Mouse (Mus musculus) testis, postnatal 14 days (tissue): ENCODE data around the gene Trpv2.
A peak's percentile ranks its signal among the peaks of the same experiment; 100 is the strongest.

Source experiments
- DNase-seq: peaks from one replicate; pipeline ENCODE4 v3.0.0; 2021; ENCODE audit warnings: low spot score

Gene Trpv2

DNA sequence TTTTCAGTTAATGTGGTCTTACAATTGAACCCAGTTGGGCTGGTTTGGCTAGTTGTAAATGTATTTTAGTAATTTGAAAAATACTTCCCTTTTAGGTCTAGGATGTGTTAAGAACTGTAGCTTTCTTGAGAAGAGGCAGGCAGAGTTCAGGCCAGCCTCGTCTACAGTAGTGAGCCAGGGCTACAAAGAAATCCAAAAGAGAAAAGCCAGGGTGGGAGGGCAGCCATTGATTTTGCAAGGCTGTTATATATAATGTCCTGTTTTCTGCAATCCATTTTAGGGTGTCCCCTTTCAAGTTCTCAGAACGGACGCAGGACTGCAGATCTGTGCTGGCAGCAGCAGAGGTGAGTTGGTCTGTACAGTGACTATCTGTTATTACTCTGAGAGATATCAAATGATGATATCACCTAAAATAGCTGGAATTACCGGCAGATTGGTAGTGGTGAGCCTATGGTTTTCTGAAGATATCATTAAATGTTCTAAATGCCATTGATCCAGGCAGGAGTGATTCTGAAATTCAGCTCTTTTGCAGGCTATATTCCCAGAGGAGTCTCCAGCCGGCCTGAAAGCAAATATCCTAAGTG, 29.9 kb downstream of the Trpv2 start:
- DNase-seq: no peak

DNA sequence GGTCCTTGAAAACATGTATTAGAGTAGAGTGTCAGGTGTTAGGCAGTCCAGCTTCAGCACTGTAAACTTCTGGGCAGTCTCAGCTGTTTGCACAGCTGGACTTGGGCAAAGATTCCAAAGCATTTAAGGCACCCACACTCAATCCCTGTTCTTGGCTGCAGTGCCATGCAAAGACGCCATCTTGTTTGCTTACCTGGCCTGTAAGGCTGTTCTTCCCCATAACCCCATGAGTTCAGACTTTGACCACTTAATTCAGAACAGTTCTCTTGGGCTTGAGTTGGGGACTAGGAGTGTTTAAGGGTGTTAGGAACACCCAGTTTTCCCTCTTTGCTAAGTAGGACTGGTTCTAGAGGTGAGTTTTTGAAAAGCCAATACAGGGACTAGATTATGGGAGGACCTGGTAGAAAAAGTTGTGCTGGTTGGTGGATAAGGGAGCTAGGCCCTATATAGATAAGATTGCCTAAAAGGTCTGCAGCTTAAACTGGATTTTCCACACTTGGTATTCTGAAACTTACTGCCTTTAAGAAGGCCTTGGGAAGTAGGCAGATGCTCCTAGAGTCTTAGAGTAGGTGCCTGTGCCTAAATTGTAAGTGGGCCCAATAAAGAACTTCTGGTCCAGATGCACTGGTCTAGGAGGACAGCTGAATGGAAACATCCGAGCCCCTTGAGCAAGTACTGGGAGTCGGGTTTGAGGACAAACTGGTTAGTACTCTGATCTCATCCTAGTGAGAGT, 30.8 kb downstream of the Trpv2 start:
- no peak for DNase-seq

DNA sequence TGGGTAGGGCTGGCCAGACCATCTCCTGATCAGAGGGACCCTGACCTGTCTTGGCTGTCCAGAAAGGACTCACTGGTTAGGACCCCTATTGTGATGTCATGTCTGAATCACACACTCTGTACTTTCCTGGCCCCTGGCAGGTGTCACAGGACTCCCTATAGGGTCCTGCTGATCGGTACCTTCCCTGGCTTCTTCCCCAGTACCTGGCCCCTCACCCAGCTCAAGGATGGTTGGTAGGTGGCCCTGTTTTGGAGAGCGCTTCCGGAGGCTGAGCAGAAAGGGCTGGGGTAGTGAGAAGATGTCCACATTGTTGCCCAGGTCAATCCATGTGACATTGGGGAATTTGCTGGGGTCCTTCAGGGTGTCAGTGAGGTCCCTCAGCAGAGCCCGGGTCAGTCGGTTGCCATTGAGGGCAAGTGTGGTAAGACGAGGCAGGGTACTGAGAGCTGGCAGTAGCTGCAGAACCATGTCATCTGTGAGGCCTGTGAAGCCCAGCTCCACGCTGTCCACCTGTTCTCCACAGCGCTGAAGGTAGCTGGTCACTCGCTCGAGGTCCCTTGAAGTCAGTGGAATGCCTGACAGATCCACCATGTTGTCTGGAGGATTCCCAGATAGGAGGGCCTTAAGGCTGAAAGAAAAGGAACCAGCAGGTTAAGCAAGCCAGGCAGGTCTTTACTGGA, 31.5 kb downstream of the Trpv2 start:
- no peak for DNase-seq

DNA sequence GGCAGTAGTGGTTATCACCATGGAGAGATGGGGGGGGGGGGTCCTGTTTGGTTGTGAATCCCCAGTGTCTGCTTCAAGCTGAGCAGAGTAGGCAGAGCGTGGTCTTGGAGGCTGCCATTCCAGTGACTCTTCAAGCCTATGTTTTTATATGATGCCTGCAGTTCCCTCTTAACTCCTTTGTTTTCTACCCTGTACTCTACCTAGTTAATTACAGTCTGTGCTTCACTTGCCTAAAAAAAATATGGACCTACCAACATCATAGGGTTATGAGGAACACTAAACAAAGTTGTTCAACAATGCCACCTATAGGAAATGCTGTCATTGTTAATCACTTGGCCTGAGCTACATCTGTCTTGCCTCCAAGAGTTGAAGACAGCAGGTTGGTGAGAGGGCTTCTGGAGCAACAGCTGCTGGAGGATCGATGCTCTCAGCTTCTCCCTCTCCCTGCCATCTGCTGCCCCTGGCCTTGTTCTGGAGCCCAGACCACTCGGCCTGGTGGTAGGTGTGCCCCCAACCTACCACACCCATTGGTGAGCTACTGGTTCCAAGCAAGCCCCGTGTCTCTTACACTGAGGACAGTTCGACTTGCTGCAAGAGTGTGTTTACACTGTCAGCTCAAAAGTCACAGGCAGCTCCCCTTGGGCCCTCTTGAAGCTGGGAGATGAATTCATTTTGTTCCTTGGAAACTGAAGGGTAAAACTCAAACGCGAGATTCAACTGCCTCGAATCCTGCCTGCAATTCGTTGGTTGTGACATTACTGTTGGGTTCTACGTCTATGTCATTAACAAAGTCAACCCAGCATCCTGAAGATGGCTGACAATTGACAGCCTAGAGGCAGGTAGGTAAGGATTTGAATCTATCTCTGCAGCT, 32.2 kb downstream of the Trpv2 start:
- DNase-seq: no peak

DNA sequence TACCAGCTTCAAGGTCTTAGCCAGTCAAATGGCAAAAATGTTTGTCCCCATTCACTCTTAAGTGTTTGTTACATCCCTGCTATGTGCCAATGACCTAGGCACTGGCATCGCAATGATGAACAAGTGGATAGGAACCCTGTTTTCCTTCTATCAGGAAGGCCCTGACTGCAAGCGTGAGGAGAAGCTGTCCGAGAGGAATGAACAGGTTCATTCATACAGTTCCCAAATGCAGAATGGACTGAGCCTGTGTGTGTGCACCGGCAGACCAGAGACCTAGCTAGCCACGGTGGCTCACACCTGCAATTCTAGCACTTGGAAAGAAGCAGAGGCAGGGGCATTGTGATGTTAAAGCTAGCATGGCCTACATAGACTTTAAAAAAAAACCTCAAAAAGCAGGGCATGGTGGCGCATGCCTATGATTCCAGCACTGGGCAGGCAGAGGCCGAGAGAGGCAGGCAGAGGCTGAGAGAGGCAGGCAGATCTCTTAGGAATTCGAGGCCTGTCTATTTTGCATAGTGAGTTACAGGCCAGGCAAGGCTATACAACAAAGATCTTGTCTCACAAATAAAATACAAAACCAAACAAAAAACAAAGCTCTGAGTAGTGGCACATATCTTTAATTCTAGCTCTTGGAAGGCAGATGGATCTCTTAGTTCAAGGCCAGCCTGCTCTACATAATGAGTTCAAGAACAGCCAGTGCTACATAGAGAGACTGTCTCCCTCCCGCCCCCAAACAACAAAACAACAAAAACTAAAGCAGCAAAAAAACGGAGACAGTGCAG, 33.1 kb downstream of the Trpv2 start:
- no peak for DNase-seq

DNA sequence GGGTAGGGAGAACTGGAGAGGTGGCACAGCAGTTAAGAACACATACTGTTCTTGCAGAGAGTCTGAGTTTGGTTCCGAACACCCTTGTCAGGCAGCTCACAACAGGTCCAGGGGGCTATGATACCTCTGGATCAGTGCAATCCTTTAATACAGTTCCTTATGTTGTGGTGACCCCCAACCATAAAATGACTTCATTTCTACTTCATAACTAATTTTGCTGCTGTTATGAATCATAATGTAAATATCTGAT, 33.6 kb downstream of the Trpv2 start:
- no peak for DNase-seq

DNA sequence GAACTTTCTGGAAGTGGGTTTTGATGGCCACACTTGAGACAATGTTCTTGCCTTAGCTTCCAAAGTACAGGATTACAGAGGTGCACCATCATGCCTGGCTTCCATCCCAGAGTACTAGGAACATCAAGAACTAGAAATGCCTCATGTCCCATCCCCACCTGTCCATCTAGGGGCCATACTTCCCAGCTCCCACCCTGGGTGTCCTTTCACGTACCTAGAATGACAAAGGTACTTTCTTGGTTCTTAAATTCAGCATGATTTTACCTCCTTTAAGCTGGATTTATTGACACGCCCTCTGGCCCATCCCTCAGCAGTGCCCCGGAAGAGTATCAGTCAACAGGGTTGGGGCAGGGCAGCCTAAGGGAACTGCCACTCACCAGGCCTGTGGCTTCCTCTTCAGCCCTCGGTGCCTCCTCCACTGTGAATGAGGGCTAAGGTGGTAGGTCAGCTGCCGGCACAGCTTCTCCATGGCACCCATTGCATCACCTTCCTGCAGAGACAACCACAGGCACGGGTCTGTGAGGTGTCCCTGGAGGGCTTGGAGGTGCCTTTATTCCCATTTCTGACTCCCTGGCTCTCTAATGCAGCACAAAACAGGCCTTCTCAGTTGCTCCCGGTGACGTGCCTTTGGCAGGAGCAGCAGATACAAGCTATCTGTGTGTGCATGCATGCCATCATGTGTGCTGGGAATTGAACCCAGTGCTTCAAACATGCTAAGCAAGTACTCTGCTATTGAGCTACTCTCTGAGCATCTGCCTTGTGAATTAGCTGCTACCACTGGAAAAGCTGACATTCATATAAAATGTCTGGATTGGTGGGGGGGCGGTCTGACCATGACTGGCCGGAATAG, 34.8 kb downstream of the Trpv2 start:
- DNase-seq: no peak

DNA sequence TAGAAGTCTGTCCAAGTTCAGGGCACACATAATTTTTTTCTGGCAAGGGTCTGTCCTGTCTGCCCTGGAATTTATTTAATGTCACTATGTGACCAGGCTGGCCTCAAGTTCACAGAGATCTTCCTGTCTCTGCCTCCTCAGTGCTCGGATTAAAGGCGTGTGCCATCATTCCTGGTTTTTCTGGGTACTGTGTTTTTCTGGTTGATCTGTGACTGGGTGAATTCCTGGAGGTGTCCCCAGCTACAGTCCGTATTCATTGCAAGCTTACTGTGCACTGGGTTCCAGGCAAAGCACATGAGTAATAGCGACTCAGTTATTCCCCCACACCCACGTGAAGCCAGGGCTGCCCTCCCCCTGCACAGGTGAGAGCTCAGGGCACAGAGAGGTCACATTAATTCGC, 36.0 kb downstream of the Trpv2 start:
- no peak for DNase-seq

DNA sequence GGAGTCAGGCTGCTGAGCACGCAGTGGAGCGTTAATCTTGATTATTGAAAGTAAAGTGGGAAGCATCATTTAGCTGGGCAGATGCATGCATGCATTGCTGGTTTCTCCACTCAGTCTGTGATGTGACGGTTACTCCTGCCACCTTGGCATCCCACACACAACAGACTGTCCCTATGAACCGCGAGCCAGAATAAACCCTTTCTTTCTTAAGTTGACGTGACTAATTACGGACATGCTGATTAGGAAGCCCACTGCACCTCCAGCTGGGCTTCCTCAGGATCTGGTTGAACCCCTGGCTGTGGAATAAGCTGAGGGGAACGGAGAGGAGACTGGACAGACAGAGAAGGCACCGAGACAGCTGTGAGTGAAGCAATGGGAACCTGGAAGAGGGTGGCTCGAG, 38.3 kb downstream of the Trpv2 start:
- no peak for DNase-seq

DNA sequence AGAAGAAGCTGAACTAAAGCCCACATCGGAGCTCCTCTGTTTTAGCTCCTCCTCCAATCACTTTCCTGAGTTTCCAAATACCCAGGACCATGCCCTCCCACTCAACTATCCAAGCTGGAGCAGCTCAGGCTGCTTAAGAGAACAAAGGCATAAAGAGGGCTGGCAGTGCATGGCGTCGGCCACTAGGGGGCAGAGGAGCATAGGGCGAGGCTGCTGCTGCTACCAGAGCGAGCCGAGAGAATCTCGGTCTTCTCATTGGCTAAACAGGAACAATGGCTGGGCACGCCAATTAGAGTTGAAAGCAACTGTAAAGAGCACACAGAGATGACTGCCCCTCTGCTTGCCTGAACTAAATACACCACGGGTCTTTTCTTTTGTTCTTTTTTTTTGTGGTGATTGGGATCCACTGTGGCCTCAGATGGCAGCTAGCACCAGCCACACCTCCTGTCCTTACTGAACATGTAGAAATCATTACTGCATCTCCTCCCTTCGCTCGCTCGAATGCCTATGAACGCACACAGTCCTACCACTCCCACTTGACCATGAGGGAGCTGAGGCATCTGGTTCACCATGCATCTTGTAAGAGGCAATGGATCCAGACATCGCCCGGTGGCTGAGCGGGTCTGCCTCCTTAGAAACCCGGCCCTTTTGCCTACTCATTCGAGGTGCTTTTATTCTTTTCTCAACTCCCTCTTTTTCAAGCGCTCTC, 39.5 kb downstream of the Trpv2 start:
- peak; percentile 88 for DNase-seq

DNA sequence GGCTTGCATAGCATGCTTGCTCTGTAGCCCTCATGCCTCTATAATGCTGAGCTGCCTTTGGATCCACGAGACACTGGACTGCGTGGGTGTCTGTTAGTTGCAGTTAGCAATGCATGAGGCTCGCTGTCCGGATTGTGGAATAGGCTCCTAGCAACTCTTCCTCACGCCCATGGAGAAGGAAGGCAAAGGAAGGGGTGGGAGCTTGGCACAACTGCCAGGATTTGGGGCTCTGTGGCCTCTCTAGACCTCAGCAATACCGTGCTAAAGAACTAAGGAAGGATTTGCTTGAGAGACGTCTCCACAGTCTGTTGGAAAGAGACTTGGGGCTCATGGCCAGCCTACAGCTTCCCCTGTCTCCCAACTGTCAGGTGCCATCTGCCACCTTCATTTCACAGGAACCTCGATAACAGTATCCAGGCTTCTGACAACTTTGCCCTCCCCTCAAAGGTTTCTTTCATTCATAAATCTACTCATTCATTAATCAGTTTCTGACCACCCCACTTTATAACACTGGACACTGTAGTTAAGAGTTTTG, 40.7 kb downstream of the Trpv2 start:
- no peak for DNase-seq

DNA sequence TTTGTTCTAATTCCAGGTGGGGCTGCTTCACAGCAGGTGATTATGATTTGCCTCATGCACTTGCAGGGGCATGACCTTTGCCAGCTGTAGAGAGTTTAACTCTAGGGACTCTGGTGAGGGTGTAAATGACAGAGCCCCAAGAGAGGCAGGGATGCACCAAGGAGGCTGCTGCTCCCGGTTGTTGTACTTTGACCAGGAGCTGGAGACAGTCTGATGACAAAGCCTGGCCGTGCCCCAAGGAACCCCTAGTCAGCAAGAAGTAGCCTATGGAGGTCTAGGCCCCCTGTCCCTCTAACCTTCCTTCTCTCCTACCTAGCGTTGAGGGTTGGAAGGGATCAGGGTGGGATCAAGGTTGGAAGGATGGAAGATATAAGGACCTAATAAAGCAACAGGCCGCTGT, 41.2 kb downstream of the Trpv2 start:
- DNase-seq: no peak

DNA sequence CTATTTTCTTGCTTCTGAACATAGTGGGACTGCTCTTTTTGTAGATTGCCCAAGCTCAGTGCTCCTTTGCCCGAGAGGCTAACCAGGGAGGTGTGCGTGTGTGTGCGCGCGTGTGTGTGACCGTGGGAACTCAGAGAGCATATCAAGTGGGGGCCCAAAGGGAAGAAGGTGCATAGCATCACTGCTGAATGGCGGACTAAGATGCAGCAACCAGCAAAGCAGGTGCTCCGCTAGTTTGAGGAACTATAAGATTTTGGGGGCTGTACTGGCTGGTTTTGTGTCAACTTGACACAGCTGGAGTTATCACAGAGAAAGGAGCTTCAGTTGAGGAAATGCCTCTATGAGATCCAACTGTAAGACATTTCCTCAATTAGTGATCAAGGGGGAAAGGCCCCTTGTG, 46.8 kb downstream of the Trpv2 start:
- no peak for DNase-seq

DNA sequence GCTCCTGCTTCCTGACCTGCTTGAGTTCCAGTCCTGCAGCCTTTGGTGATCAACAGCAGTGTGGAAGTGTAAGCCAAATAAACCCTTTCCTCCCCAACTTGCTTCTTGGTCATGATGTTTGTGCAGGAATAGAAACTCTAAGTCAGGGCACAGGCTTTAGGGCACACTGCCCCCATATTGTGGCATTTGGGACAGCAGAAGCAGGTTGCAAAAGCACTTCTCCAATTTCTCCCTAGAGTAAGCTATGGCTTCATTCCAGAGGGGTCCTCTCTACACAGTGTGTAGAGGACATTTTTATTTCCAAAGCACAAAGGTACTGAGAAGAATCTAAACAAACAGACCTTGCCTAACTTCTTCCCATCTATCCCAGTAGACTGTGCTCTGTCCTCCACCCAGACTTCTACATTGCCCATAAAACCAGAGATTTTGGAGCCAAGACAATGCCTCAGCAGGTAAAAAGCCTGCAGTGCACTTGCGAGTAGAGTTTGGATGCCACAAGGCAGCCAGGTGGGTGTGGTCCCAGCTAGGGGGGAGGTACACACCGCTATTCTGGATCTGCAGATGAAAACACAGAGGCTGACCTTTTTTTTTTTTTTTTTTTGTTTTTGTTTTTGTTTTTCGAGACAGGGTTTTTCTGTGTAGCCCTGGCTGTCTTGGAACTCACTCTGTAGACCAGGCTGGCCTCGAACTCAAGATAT, 47.4 kb downstream of the Trpv2 start:
- DNase-seq: no peak

DNA sequence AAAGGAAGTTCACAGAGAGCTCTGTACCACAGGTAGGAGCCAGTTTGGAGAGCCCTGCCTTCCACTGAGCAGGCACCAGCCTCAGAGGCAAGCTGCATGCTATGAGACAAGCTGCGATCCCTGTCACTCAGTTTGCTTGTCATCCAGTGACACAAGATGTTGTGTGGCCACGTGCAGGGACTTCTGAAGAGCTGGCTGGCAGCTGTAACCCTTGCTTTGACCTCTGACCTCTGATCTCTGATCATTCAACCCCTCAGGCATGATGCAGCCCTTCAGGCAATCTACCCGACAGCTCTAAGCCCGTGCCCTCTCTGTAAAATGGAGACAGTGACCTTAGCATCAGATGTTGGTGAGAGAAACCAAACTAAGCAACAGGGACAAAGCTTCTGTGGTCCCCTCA, 48.6 kb downstream of the Trpv2 start:
- no peak for DNase-seq

DNA sequence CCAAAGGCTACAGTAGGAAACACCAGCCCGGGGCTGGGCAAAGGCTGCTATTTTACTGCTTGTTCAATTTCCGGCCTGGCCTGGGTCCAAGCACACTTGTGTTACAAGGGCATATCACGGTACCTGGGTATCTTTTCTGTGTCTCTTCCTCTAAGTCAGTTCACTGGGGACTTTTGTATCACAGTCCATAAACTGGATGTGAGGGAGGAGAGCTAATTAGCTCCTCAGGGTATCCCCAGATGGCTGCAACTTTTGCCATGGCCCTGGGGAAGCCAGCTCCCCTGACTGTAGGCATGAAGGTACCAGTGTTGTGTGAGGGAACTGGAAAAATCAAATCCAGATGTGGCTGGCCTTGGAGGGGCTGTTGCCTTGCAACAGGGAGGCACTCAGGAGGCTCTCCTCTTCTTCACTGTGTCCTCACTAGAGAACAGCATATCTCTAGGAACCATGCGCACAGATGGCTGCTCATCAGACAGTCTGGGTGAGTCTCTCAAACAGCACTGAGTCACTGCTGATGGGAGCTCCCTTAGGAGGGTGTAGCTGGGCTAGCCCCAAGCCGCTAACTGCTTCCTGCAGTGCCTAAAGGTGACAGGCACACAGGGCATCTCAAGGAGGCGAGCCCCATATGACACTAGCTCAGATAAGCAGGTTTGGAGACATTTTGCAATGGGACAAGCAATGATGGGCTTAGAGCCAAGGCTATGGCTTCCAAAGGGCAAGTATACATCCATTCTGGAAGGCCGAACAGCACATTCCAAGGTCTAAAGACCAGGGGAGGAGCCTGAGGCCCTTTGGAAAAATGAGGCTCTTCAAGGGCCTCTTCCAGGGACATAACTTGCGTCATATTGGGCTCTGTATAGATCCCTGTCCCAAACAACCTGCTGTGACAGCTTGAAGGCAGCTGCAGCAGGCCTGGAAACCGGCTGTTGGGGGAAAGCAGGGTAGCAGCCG, 50.3 kb downstream of the Trpv2 start:
- DNase-seq: no peak

DNA sequence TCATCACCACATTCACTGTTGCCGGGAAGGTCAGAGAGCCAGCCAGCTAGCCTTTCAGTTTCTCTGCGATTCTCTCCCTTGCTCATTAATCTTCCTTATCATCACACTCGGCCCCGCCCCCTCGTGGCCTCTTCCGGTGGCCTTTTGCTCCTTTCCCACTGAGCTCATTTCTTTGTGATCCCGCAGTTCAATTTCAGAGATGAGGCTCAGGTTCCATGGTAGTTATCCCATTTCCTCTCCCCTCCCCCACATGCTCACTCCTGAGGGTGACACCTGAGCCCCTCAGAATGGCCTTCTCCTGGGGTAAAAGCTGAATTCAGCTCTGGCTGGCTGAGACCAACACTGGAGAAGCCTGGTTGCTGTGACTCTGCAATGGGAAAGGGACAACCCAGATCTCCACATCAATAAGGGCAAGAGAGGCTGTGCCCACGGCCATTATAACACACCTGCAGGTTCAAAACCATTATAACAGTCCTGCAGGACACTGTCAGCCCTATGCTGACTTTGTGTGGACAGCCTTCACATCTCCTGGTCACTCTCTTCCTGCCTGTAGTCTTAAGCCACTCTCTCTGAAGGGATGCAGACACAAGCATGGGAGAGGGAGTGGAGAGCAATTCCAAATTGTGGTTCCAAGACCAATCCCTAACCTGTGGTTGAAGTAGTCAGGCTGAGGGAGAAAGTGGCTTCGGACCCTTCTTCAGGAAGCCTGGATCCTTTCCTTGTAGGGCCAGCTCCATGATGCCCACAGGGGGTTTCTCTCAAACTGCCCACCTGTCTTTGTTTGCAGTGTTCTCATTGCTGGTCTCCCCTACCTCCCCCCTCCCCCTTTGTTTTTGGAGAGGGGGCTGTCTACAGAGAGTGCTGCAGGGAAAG, 55.3 kb downstream of the Trpv2 start:
- DNase-seq: no peak
